Mouse (Mus musculus): ENCODE results near the gene Rbm25.

GRCm38 (mm10) chr12:83708160-83709092 is 77.4 kb downstream of the Rbm25 start:
- TF ChIP-seq CEBPB (IDR thresholded peaks at IDR 0.05; ENCODE audit: low read depth) (no peak), CTCF (IDR thresholded peaks at IDR 0.05; ENCODE audit: control insufficient read depth, insufficient read depth, insufficient read length) (no peak), MYOG (IDR thresholded peaks at IDR 0.05; ENCODE audit: control insufficient read depth, extremely low read depth, insufficient read length) (no peak), USF1 (IDR thresholded peaks at IDR 0.05; ENCODE audit: low read depth) (no peak), MAX (IDR thresholded peaks at IDR 0.05) (no peak), MYOD1 (IDR thresholded peaks at IDR 0.05; ENCODE audit: control insufficient read depth, insufficient read length, low read depth) (no peak), FOSL1 (IDR thresholded peaks at IDR 0.05; ENCODE audit: insufficient read depth, low read length, poor library complexity, severe bottlenecking) (no peak)
